Mouse (Mus musculus): ENCODE data around the gene Cckar. TPM values are rescaled to one million over a fixed set of nuclear protein-coding genes. Genes with fewer than 3 reads are reported as not detected.

Cckar gene
- polyA plus RNA-seq, 1 experiment from 2014 or later = 19.9 TPM

- H3K27me3 ChIP-seq (ENCODE audit: control insufficient read depth, insufficient read depth, low read length) = no peaks in the 10 kb centered on the region
- no peaks in the 10 kb centered on the region for H3K9me3 ChIP-seq (ENCODE audit: control insufficient read depth, low read length)
- H3K27ac ChIP-seq (replicated peaks) = no peak overlapping the region
- no peaks in the 10 kb centered on the region for H3K36me3 ChIP-seq (ENCODE audit: control insufficient read depth, insufficient read depth, low read length)
- ATAC-seq (ENCODE audit: low FRiP score, low TSS enrichment) (no peak), DNase-seq (ENCODE audit: low spot score) (no peak)
- WGBS = 67% methylated on average over 4 of the region's 4 CpGs
- no peak overlapping the region for H3K9ac ChIP-seq (ENCODE audit: low read length)
- TF ChIP-seq CTCF (IDR thresholded peaks at IDR 0.05; ENCODE audit: low read depth) (no peak), EP300 (optimal IDR thresholded peaks at IDR 0.05) (no peak)
- H3K4me2 ChIP-seq (replicated peaks; ENCODE audit: low read depth) = no peak overlapping the region
- H3K4me1 ChIP-seq (replicated peaks; ENCODE audit: control insufficient read depth, insufficient read depth) = no peaks in the 10 kb centered on the region
- no peak overlapping the region for H3K4me3 ChIP-seq (ENCODE audit: low read depth, low read length)
These were observed 36.0 kb downstream of the Cckar start for GRCm38 (mm10) chr5:53671507-53671906.

- Histone ChIP-seq H3K4me3 (ENCODE audit: low read depth, low read length) (no peak overlapping the region), H3K9ac (ENCODE audit: low read length) (no peak overlapping the region), H3K36me3 (ENCODE audit: control insufficient read depth, insufficient read depth, low read length) (no peaks in the 10 kb centered on the region), H3K27ac (replicated peaks) (no peak overlapping the region), H3K9me3 (ENCODE audit: control insufficient read depth, low read length) (no peaks in the 10 kb centered on the region), H3K27me3 (ENCODE audit: control insufficient read depth, insufficient read depth, low read length) (no peaks in the 10 kb centered on the region), H3K4me1 (replicated peaks; ENCODE audit: control insufficient read depth, insufficient read depth) (no peaks in the 10 kb centered on the region), H3K4me2 (replicated peaks; ENCODE audit: low read depth) (no peak overlapping the region)
- WGBS = 73% methylated on average over 10 of the region's 10 CpGs
- TF ChIP-seq EP300 (optimal IDR thresholded peaks at IDR 0.05) (no peak), CTCF (IDR thresholded peaks at IDR 0.05; ENCODE audit: low read depth) (no peak)
- ATAC-seq (ENCODE audit: low FRiP score, low TSS enrichment) (peak; percentile 29; the same call in 1 of the 2 replicates), DNase-seq (ENCODE audit: low spot score) (no peak)
These were observed 37.1 kb downstream of the Cckar start for GRCm38 (mm10) chr5:53670321-53670938.

DNA sequence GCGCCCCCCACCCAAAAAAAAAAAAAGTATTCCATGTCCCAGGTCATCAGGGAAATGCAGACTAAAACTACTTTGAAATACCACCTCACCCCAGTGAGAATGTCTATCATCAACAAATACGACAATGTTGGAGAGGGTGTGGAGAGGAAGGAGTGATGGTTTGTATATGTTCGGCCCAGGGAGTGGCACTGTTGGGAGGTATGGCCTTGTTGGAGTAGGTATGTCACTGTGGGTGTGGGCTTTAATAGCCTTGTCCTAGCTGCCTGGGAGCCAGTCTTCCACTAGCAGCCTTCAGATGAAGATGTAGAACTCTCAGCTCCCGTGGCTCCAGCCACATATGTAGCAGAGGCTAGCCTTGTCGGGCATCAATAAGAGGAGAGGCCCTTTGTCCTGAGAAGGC is 39.5 kb downstream of the Cckar start:
- Histone ChIP-seq H3K9me3 (ENCODE audit: control insufficient read depth, low read length) (no peaks in the 10 kb centered on the region), H3K4me1 (replicated peaks; ENCODE audit: control insufficient read depth, insufficient read depth) (no peaks in the 10 kb centered on the region), H3K9ac (ENCODE audit: low read length) (no peak overlapping the region), H3K4me2 (replicated peaks; ENCODE audit: low read depth) (no peak overlapping the region), H3K27me3 (ENCODE audit: control insufficient read depth, insufficient read depth, low read length) (no peaks in the 10 kb centered on the region), H3K27ac (replicated peaks) (no peak overlapping the region), H3K4me3 (ENCODE audit: low read depth, low read length) (no peak overlapping the region), H3K36me3 (ENCODE audit: control insufficient read depth, insufficient read depth, low read length) (no peaks in the 10 kb centered on the region)
- ATAC-seq (ENCODE audit: low FRiP score, low TSS enrichment) (no peak), DNase-seq (ENCODE audit: low spot score) (no peak)
- 80% methylated on average over 5 of the region's 5 CpGs for WGBS
- no peak for TF ChIP-seq EP300 (optimal IDR thresholded peaks at IDR 0.05)
- no peak for TF ChIP-seq CTCF (IDR thresholded peaks at IDR 0.05; ENCODE audit: low read depth)

DNA sequence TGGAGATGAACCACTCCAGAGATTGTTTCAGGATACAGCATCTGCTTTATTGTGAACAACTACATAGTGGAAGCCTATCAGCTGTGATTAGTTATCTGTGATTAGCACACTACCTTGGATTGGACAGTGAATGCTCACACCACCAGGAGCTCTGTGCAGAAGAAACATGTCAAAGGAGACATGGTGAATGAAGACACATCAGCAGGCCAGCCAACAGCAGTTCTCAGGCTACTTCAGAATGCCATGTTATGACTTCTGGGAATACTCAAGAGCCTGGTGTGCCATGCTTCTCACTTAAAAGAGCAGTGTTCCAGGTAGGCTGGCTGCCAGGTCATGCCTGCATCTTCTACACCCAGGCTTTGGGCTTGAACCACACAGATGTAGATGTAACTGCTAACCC is 43.8 kb downstream of the Cckar start:
- Histone ChIP-seq H3K4me2 (replicated peaks; ENCODE audit: low read depth) (no peak overlapping the region), H3K27ac (replicated peaks) (no peak overlapping the region), H3K9ac (ENCODE audit: low read length) (no peak overlapping the region), H3K9me3 (ENCODE audit: control insufficient read depth, low read length) (no peaks in the 10 kb centered on the region), H3K4me1 (replicated peaks; ENCODE audit: control insufficient read depth, insufficient read depth) (no peaks in the 10 kb centered on the region), H3K36me3 (ENCODE audit: control insufficient read depth, insufficient read depth, low read length) (no peaks in the 10 kb centered on the region), H3K27me3 (ENCODE audit: control insufficient read depth, insufficient read depth, low read length) (no peaks in the 10 kb centered on the region), H3K4me3 (ENCODE audit: low read depth, low read length) (no peak overlapping the region)
- TF ChIP-seq EP300 (optimal IDR thresholded peaks at IDR 0.05) = no peak
- TF ChIP-seq CTCF (IDR thresholded peaks at IDR 0.05; ENCODE audit: low read depth) = no peak
- DNase-seq (ENCODE audit: low spot score) (no peak), ATAC-seq (ENCODE audit: low FRiP score, low TSS enrichment) (no peak)

- H3K9me3 ChIP-seq (ENCODE audit: control insufficient read depth, low read length) = no peaks in the 10 kb centered on the region
- H3K4me3 ChIP-seq (ENCODE audit: low read depth, low read length) = no peak overlapping the region
- H3K36me3 ChIP-seq (ENCODE audit: control insufficient read depth, insufficient read depth, low read length) = no peaks in the 10 kb centered on the region
- H3K27ac ChIP-seq (replicated peaks) = no peak overlapping the region
- H3K27me3 ChIP-seq (ENCODE audit: control insufficient read depth, insufficient read depth, low read length) = no peaks in the 10 kb centered on the region
- H3K4me1 ChIP-seq (replicated peaks; ENCODE audit: control insufficient read depth, insufficient read depth) = no peaks in the 10 kb centered on the region
- no peak overlapping the region for H3K4me2 ChIP-seq (replicated peaks; ENCODE audit: low read depth)
- no peak for DNase-seq (ENCODE audit: low spot score)
- TF ChIP-seq CTCF (IDR thresholded peaks at IDR 0.05; ENCODE audit: low read depth) = no peak
- no peak for TF ChIP-seq EP300 (optimal IDR thresholded peaks at IDR 0.05)
- no peak for ATAC-seq (ENCODE audit: low FRiP score, low TSS enrichment)
- 36% methylated on average over 1 of the region's 1 CpGs for WGBS
- no peak overlapping the region for H3K9ac ChIP-seq (ENCODE audit: low read length)
These were observed 45.1 kb downstream of the Cckar start for GRCm38 (mm10) chr5:53662413-53662812.

GRCm38 (mm10) chr5:53661508-53661907 is 46.0 kb downstream of the Cckar start:
- no peak overlapping the region for H3K4me2 ChIP-seq (replicated peaks; ENCODE audit: low read depth)
- H3K9ac ChIP-seq (ENCODE audit: low read length) = no peak overlapping the region
- DNase-seq (ENCODE audit: low spot score) (no peak), ATAC-seq (ENCODE audit: low FRiP score, low TSS enrichment) (no peak)
- H3K36me3 ChIP-seq (ENCODE audit: control insufficient read depth, insufficient read depth, low read length) = no peaks in the 10 kb centered on the region
- H3K27ac ChIP-seq (replicated peaks) = no peak overlapping the region
- no peaks in the 10 kb centered on the region for H3K27me3 ChIP-seq (ENCODE audit: control insufficient read depth, insufficient read depth, low read length)
- WGBS = 81% methylated on average over 2 of the region's 2 CpGs
- H3K4me1 ChIP-seq (replicated peaks; ENCODE audit: control insufficient read depth, insufficient read depth) = no peaks in the 10 kb centered on the region
- no peaks in the 10 kb centered on the region for H3K9me3 ChIP-seq (ENCODE audit: control insufficient read depth, low read length)
- no peak overlapping the region for H3K4me3 ChIP-seq (ENCODE audit: low read depth, low read length)
- TF ChIP-seq CTCF (IDR thresholded peaks at IDR 0.05; ENCODE audit: low read depth) = no peak
- no peak for TF ChIP-seq EP300 (optimal IDR thresholded peaks at IDR 0.05)

Data from stomach, postnatal 0 days (tissue).